Mouse (Mus musculus): ENCODE results near the gene Ctrb1. TPM values are rescaled to one million over a fixed set of nuclear protein-coding genes. Genes with fewer than 3 reads are reported as not detected.

Ctrb1 gene
- polyA plus RNA-seq, 1 experiment = 4.0 TPM

DNA sequence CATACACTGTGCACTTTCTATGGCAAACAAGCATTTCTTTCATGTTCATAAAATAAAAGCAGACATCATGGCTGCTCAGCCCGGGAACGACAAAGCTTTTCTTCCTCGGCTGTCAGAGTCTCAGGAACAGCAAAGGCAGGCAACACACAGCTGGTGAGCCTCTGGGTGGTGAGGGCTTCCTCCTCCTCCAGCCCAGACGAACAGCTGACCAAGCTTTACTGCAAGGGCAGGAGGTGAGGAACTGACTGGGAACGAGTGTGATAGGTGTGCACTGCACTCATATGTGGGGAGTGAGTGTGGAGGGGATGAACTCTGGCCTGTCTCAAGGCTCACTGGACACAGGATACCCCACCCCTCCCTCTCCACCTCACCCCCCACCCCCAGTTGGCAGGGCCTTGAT, 28.1 kb upstream of the Ctrb1 start:
- DNase-seq (ENCODE audit: low read depth, low spot score) = no peak
- 39% methylated on average over 5 of the region's 5 CpGs for WGBS

DNA sequence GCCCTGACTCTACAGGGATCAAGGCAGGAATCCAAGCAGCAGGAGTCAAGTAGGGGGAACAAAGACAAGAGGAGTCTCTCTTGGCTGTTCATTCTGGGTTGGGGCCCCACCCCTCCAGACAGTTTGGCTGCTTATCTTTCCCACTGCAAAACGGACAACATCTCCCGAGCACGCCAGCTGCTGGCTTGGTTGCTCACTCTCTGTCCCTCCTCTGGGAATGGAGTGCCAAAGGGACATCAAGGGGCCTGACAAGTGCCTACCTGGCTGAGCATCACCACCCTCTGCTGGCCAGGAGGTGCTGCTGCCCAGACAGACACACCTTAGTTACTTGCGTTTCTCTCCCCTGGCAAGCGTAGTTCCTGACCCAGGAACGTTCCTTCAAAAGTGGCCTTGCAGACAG, 27.1 kb upstream of the Ctrb1 start:
- no peak for DNase-seq (ENCODE audit: low read depth, low spot score)
- WGBS = 24% methylated on average over 6 of the region's 6 CpGs

DNA sequence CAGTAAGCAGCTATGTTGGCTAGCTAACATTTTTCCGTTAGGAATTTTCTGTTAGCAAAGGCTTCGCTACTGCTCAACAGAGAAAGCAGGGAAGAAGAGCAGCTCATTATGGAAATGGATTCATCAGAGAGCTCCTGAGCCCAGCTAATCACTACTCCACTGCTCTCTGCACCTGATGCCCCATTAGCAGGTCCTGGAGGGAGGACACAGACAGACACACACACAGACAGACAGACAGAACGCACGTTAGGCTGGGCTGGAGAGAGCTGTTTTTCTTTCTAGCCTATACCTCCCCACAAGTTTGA, 26.6 kb upstream of the Ctrb1 start:
- 69% methylated on average over 4 of the region's 4 CpGs for WGBS
- DNase-seq (ENCODE audit: low read depth, low spot score) = no peak

DNA sequence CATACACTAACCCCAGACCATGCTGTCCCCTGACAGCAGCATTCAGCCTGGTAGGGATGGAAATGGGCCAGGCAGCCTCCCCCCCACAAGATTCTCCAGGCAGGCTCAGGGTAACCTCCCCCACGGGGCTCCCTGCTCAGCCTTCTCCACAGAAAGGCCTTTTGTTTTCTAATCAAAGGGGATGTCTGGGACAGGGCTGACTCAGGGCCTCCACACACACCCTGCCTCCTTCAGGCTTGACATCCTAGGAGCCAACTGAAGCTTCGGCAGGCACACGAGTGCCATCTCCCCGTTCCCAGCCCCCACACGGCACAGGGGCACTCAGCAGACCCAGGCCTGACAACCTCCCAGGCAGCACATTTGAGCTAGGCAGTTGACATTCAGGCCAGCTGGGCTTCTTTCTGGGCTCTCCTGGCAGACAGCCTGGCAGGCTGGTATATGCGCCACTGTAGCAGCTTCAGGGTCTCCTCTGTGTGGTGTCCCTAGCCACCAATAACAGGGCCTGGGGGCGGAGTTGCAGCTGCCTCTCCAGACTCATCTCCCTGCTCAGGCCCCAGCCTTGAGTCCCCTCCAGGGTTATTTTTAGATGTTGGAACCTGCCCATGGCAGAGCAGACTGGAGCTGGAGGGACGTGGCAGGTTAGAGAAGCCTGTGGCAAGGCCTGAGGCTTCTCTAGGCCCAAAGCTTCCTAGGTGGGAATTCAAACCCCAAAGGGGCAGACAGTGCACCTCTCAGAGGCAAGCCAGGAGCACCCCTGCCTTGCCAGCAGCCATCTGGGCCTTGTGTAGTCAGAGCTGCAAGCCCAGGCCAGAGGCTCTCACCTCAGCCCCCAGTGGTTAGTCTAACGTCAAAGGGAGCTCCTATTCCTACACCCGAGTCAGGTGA, 26.0 kb upstream of the Ctrb1 start:
- DNase-seq (ENCODE audit: low read depth, low spot score) = no peak
- 67% methylated on average over 10 of the region's 10 CpGs for WGBS

DNA sequence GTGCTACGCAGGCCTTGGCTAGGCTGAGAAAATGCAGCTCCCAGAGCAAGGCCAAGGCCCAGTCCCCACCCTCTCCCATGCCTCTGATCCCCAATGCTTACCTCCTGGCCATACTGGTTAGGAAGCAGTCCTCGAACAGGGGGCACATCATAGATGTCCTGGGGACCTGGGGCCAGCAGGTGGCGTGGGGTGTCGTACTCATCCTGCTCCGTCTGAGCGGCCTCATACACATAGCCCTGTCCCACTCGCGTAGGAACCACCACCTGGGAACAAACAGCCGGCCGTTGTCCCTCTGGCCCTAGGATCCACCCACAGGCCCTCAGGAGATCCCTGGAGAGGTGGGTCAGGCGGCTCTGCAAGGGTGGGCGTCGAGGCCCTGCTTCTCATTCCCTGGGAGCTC, 24.7 kb upstream of the Ctrb1 start:
- 81% methylated on average over 13 of the region's 13 CpGs for WGBS
- no peak for DNase-seq (ENCODE audit: low read depth, low spot score)

DNA sequence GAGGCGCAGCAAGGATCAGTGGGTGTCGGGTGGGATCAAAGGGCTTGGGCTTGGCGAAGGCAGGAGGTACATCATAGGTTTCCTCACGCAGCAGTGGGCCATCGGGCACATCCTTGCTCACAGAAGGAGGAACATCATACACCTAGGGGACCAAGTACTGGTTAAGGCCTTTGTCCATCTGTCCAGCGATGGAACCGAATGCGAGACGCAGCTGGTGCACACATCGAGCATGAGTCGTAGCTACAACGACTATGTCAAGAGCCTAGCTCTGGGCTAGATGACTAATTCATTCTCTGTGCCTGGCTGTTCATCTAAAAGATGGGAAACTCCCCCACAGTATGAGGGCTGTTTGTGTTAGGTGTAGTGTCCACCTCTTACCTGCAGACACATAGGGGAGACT, 23.5 kb upstream of the Ctrb1 start:
- DNase-seq (ENCODE audit: low read depth, low spot score) = no peak
- 91% methylated on average over 12 of the region's 12 CpGs for WGBS

DNA sequence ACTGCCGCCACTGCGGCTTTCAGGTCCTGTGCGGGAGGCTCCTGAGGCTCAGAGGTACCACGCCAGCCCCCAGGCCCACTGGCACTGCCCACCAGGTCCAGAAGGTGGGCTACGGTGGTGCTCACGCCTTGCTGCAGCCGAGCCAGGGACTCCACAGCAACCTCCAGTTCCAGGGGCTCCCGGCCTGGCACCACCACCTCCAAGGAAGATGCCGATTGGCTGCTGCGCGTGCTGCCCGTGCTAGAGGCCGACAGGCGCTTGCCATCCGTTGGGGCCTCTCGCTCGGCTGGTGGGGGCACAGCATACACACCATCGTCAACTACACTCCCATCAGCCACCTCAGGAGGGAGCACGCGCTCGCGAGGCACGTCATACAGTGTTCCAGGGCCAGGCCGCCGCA, 23.0 kb upstream of the Ctrb1 start:
- DNase-seq (ENCODE audit: low read depth, low spot score) = no peak
- 94% methylated on average over 25 of the region's 25 CpGs for WGBS

DNA sequence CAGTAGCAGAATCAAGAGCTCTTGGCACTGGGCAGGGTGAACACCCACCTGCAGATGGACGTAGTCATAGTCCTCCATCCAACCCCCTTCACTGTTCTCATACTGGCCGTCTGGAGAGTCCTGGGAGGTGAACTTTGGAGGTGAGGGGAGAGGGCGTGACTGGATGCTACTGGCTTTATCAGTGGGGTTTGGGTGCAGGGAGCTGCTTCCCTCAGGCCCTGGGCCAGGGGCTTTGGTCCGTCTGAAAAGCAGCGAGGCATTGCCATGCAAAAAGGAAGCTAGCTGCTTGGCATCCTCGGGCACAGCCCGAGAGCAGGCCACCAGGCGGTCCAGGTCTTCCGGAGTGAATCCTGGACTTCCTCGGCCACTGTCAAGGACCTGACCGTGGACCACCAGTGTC, 22.5 kb upstream of the Ctrb1 start:
- no peak for DNase-seq (ENCODE audit: low read depth, low spot score)
- 90% methylated on average over 11 of the region's 11 CpGs for WGBS

DNA sequence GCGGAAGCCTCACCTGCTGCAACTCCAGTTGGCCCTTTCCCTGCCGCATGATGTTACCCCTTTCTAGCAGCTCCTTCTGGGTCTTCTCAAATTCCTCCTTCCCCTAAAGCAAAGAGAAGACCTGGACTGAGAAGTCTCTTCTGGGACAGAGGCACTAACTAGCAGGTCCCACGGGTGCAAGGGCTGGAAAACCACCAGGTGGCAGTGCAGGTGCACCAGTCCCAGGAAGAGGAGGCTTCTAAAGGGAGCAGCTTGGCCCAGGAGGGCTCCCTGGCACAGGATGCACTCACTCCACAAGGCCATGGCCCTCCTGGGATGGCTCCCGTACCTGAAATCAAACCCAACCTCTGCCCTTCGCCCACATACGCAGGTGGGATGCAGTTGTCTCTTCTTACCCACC, 21.8 kb upstream of the Ctrb1 start:
- 73% methylated on average over 6 of the region's 6 CpGs for WGBS
- no peak for DNase-seq (ENCODE audit: low read depth, low spot score)

DNA sequence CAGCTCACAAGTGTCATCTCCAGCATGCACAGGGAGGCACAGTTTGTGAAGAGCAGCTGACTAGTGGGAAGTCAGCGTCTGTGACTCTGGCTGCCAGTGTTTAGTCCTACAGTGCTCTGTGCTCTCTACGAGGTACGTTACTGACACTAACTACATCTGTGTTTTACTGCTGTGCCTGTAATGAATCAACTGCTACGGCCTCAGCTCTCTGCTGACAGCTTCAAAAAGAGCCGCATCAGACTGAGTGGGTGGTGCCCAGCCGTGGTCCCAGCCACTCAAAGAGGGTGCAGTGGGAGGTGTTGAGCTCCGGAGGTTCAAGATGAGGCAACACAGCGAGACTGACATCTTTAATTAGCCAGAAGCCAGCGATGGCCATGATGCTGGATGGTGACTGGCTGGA, 21.3 kb upstream of the Ctrb1 start:
- 65% methylated on average over 9 of the region's 9 CpGs for WGBS
- no peak for DNase-seq (ENCODE audit: low read depth, low spot score)

DNA sequence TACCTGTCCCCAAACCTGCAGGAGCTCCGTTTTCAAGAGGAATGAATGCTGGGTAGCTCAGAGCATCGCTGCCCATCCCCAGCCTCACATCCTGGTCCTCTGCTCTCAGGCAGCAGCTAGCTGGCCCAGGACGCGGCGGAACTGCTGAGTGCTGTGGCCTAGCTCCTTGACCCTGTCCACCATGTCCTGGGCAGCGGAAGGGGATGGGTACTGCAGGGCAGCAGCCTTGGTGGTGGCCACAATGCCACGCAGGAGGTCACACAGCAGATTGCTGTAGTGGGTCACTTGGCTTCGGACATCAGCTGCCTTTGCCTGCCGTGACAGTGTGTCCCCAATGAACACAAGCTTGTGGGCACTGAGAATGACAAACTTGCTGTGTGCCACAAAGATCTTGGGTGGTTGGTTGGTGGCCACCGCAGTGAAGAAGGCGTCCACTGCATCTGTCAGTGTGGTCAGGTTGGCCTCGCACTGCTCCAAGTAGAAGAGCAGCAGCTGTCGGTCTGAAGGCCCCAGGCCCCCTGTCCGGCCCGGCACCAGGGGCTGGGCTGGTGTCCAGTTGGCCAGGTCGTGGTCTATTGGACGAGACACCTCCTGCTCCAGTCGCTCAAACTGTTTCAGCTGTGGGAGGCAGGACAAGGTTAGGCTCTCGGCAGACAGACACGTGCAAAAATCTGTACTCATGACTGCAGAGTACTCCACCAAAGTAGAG, 20.1 kb upstream of the Ctrb1 start:
- WGBS = 87% methylated on average over 20 of the region's 20 CpGs
- no peak for DNase-seq (ENCODE audit: low read depth, low spot score)

DNA sequence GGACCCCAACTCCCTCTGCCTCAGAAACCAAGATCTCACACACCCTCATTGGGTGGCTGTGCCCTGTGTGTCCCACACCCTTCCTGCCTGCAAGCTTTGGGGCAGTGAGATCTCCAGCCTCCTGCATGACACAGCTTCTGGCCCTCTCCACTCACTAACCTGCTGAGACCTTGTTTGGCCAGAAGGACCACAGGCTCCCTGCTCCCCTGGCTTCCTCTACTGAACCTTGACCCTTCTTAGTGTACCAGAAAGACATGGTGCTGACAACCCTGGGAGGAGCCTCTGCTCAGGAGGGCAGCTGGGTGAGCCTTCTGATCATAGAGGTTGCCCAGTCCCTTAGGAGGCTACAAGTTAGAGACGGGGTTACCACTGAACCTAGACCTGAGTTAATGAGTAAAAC, 18.4 kb upstream of the Ctrb1 start:
- DNase-seq (ENCODE audit: low read depth, low spot score) = no peak
- WGBS = 38% methylated on average over 1 of the region's 1 CpGs

DNA sequence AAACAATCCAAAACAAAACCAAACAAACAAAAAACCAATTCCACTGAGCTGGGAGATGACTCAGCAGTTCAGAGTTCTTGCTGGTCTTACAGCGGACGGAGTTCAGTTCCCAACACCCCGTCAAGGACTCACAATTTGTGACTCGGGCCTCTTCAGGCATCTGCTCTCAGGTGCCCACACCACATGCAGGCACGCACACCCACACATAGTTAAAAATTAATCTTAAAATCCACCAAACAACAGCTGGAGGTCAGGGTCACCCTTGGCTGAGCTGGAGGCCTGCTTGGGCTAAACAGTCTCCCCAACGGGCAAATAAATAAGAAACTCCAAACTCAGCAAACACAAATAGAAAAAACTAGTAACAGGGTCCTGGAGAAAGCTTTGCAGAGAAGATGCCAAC, 17.5 kb upstream of the Ctrb1 start:
- no peak for DNase-seq (ENCODE audit: low read depth, low spot score)
- WGBS = 26% methylated on average over 6 of the region's 6 CpGs

DNA sequence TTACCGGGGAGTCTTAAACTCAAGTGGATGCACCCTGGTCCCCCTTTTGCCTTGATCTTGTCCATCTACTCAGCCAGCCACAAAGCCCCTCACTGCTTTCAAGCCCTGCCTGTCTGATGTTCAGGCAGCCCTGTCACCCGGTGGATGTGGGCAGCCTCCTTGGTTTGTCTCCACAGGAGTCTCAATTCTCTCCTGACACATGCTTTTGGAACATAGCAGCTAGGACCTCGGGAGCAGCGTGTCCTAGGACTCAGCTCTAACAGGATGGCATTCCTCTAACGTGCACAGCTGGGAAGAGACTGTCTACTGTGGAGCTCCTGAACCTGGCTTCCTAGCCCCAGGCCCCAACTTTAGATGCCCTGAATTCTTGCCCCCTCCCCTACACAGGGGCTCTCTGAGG, 14.9 kb upstream of the Ctrb1 start:
- 42% methylated on average over 5 of the region's 5 CpGs for WGBS
- no peak for DNase-seq (ENCODE audit: low read depth, low spot score)

DNA sequence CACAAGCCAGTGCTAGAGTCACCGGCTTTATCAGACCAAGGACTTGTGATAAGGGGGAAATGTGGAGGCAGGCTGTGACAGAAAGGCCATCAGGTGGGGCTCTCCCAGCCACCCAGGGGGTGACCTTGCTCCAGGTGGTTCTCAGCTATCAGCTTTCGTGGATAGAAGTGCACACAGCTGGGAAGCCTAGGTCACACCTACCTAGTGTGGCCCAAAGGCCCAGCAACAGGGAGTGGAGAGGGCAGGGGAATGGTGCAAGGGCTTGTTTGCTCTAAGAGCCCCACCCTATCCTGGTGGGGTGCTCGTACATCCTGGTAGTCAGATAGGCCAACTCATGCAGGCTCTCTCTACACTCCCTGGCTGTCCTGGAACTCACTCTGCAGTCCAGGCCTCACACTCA, 14.4 kb upstream of the Ctrb1 start:
- 31% methylated on average over 3 of the region's 3 CpGs for WGBS
- peak; percentile 70 for DNase-seq (ENCODE audit: low read depth, low spot score)

DNA sequence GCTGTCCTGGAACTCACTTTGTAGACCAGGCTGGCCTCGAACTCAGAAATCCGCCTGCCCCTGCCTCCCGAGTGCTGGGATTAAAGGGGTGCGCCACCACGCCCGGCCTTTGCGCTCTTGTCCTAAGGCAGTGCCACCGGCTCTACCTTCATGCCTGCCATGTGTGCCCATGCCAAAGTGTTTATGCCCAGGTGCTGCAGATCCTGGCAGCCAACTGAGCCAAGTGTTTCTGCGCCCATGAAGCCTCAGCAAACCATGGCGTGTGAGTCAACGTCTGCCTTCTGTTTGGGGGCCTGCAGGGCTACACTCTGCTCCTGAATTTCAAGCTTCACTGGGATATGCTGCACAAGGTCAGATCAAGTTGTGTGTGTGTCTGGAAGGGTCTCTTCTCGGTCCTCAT, 13.8 kb upstream of the Ctrb1 start:
- 78% methylated on average over 12 of the region's 12 CpGs for WGBS
- DNase-seq (ENCODE audit: low read depth, low spot score) = no peak

DNA sequence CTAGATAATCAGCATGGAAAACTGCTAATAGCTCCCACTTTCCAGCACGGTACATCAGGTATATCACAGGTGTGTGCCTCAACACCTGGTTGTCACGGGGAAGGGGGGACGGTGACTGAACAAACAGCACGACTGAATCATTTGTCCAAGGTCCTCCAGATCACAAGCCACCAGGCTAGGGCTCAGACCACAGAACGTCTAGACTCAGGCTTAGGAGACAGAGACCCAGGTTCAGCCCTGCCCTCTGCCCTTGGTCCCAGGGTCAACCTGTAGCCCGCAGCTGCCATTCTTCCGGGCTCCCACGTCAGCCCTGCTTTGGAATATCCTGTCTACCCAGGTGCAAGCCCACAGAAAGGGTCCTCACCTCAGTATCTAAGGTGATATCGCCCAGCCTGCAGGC, 10.6 kb upstream of the Ctrb1 start:
- 78% methylated on average over 9 of the region's 9 CpGs for WGBS
- no peak for DNase-seq (ENCODE audit: low read depth, low spot score)

DNA sequence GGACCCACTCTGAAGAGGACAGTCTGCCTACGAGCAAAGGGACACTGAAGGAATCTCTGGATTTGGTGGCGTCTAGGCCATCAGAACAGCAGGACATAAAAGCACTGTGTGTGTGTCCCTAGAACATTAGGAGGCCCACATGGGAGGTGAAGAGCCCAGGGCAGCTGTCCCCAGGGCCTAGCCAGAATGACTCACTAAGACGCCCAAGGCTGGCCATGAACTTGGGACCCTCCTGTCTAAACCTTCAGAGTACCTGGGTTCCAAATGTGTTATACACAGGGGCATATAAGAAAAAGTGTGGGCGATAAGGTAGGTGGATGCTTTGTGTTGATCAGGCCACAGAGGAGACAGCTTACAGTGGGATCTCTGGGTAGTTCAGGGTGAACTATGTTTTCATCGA, 9.9 kb upstream of the Ctrb1 start:
- 87% methylated on average over 5 of the region's 5 CpGs for WGBS

DNA sequence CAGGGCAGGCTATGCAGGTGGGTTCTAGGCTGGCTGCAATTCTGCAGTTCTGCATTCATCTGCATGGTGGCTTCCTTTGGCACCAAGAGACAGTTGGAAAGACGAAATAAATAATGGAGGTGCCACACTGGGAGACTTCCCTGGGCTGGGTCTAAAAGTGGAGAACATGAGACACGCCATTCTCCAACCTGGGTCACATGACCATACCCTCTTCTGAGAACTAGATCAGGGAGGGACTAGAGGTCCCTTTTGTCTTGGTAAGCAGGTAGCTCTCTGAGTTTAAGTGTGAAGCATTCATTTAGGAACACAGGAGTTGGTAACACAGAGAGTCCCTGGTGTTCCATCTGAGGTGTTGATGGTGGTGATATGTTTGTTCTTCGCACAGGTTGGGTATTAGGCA, 9.4 kb upstream of the Ctrb1 start:
- 80% methylated on average over 3 of the region's 3 CpGs for WGBS
- DNase-seq (ENCODE audit: low read depth, low spot score) = no peak

More for the DNA sequence above, 9.9 kb upstream of the Ctrb1 start:
- DNase-seq (ENCODE audit: low read depth, low spot score) = no peak

DNA sequence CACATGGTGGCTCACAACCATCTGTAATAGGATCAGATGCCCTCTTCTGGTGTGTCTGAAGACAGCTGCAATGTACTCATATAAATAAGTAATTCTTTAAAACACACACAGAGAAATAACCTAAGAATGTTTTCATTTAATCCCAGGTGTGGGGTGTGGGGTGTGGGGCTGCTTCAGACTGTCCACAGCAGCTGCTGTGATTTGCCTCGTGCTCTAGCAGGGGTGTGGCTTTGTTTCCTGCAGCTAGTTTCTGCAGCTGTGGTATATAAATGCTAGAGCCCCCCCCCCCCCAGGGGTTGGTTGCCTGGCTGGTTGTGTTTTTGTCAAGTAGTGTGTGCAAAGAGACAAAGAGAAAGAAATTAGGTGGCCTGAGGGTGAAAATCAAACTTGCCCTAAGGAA, 8.2 kb upstream of the Ctrb1 start:
- no peak for DNase-seq (ENCODE audit: low read depth, low spot score)
- WGBS = 17% methylated on average over 1 of the region's 1 CpGs

DNA sequence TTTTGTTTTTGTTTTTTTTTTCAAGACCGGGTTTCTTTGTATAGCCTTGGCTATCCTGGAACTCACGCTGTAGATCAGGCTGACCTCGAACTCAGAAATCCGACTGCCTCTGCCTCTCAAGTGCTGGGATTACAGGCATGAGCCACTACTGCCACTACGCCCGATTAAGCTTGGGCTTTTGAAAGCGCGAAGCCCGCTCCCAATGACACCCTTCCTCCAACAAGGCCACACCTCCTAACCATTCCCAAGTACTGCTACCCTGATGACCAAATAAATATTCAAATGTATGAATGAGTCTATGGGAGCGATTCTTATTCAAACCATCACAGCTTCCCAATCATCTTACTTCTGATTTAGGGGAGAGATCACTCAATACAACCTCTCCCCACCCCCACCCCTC, 6.8 kb upstream of the Ctrb1 start:
- DNase-seq (ENCODE audit: low read depth, low spot score) = no peak
- 88% methylated on average over 10 of the region's 10 CpGs for WGBS

All from large intestine, adult 2 months (tissue).